Mouse (Mus musculus): ENCODE results near the gene Ggnbp2. TPM values are rescaled to one million over a fixed set of nuclear protein-coding genes. Genes with fewer than 3 reads are reported as not detected.
A peak's percentile ranks its signal among the peaks of the same experiment; 100 is the strongest.
"Not testable (repeated sequence)": the region's sequence is repeated elsewhere in the genome, so short reads cannot be mapped to it uniquely, and the experiment has no call there.

Ggnbp2 gene
- polyA plus RNA-seq, 1 experiment from 2014 or later, result 74.7 TPM

DNA sequence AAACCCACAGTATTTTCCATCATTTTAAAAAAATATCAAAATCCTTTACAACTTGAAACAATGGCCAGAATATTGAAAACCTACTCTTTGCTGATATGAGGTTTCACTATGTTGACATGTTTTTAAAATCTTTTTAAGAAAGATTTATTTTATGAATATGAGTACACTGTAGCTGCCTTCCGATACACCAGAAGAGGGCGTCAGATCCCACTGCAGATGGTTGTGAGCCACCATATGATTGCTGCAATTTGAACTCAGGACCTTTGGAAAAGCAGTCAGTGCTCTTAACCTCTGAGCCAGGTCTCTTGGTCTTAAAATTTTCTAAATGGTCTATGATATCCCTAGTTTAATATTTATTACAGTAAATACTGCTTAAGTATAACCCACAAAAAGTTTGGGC lies 31.3 kb downstream of the Ggnbp2 start:
- no peak for ATAC-seq (ENCODE audit: low FRiP score, low TSS enrichment)
- 90% methylated on average over 2 of the region's 2 CpGs for WGBS
- Histone ChIP-seq H3K27ac (ENCODE audit: low read depth, low read length) (no peak overlapping the region), H3K27me3 (ENCODE audit: control insufficient read depth, insufficient read depth, low read length) (no peaks in the 10 kb centered on the region), H3K4me1 (ENCODE audit: control insufficient read depth, insufficient read depth, low read length) (no peaks in the 10 kb centered on the region), H3K4me3 (ENCODE audit: low read length) (no peak overlapping the region), H3K36me3 (ENCODE audit: control insufficient read depth, insufficient read depth, low read length) (peaks cover 68% of the 10 kb centered on the region), H3K4me2 (replicated peaks; ENCODE audit: low read depth, low read length) (no peak overlapping the region), H3K9me3 (ENCODE audit: control insufficient read depth, low read length) (no peaks in the 10 kb centered on the region), H3K9ac (ENCODE audit: low read depth, low read length) (no peak overlapping the region)

DNA sequence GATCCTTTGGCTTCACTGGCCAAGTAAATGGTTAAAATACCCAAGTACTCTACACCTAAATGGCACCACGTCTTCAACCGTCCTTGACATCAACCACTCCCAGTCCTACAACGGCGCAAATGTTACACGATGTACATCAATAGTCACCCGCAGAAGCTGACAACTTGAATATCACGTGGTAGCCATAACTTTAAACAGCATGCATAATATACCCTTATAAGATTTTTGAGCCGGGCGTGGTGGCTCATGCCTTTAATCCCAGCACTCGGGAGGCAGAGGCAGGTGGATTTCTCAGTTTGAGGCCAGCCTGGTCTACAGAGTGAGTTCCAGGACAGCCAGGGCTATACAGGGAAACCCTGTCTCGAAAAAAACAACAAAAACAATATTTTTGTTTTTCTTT lies 41.1 kb downstream of the Ggnbp2 start:
- Histone ChIP-seq H3K36me3 (ENCODE audit: control insufficient read depth, insufficient read depth, low read length) (peaks cover 31% of the 10 kb centered on the region), H3K9ac (ENCODE audit: low read depth, low read length) (peak overlapping the region; percentile 81; the same call in 1 of the 2 replicates), H3K4me3 (ENCODE audit: low read length) (peak overlapping the region; percentile 83), H3K4me2 (replicated peaks; ENCODE audit: low read depth, low read length) (peak overlapping the region; percentile 95), H3K27ac (ENCODE audit: low read depth, low read length) (peak overlapping the region; percentile 82)
- not testable (repeated sequence) for H3K27me3 ChIP-seq (ENCODE audit: control insufficient read depth, insufficient read depth, low read length); ATAC-seq (ENCODE audit: low FRiP score, low TSS enrichment); H3K4me1 ChIP-seq (ENCODE audit: control insufficient read depth, insufficient read depth, low read length); H3K9me3 ChIP-seq (ENCODE audit: control insufficient read depth, low read length)
- 76% methylated on average over 11 of the region's 11 CpGs for WGBS

DNA sequence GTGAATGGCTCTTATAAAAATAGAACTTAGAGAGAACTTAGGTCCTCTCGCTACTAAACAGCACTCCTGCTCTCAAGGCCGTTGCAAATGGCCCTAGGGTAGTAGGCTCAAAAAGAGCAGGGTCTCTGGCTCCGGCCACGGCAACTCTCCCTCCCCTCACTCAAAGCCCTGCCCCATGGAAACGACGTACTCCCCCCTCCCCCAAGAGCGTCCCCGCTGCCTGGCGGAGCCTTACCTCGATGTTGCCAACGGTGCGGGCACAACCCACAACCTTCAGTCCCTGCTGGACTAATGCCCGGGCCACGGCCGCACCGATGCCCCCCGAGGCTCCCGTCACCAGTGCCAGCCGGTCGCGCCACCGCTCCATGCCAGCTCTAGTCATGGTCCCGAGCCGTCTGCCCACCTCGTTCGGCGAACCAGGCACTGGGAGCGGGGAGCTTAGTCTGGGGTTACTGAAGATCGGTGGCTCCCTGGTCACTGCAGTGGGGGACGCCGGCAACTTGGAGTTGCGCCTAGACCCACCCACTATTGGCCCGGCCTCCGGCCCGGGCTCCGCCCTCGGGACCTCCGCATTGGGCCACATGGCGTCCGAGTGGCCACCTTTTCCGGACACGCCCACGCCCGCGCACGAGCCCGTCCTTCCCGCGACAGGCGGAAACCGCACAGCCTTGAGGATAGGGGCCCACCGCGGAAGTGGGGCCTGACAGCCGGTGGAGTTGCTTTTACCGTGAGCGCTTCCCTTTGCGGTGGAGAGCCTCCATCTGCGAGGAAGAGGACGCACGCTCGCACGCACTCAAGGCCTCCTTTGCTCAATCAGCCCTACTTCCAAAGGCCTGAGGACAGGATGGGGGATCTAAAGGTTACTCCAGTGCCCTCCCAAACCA lies 41.9 kb downstream of the Ggnbp2 start, which contains the start of gene Dhrs11:
Gene Dhrs11 (minus strand): TSS at position 479 of the 884 bp plus-strand sequence.
- Histone ChIP-seq H3K4me3 (ENCODE audit: low read length) (peak within 1 kb of the TSS; percentile 83), H3K36me3 (ENCODE audit: control insufficient read depth, insufficient read depth, low read length) (peaks cover 24% of the 10 kb centered on the region), H3K27ac (ENCODE audit: low read depth, low read length) (peak within 1 kb of the TSS; percentile 82), H3K4me2 (replicated peaks; ENCODE audit: low read depth, low read length) (peak within 1 kb of the TSS; percentile 95), H3K27me3 (ENCODE audit: control insufficient read depth, insufficient read depth, low read length) (no peaks in the 10 kb centered on the region), H3K9ac (ENCODE audit: low read depth, low read length) (peak within 1 kb of the TSS; percentile 81), H3K9me3 (ENCODE audit: control insufficient read depth, low read length) (no peaks in the 10 kb centered on the region), H3K4me1 (ENCODE audit: control insufficient read depth, insufficient read depth, low read length) (0 out of 2 replicates have a peak, but pooled peaks cover 5% of the 10 kb centered on the region)
- WGBS, result under 1% methylated on average over 62 of the region's 62 CpGs
- ATAC-seq (ENCODE audit: low FRiP score, low TSS enrichment), result peak; percentile 97

DNA sequence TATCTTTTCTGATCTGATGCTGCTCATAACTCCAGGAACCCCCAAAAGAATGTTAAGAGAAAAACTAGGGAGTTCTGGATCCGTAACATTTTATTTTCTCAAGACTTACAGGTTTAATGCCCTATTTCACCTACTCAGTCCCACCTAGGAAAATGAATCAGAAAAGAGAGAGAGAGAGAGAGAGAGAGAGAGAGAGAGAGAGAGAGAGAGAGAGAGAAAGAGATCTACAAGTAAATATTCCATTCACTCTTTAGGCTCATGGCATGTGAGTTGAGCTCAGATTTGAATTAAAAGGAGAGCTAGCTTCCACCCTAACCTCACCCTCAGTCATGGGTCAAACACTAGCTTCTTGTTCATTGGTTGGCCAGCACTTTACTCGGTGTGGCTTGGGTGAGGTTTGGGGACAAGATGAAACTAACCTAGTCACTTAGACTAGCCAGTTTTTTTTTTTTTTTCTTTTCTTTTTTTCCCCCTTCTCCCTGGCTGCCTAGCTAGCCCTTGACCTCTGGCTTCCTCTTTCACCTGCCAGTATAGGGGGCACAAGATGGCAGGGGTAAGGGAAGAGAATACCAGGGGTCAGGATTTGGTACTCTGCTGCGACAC lies 42.6 kb downstream of the Ggnbp2 start:
- Histone ChIP-seq H3K9ac (ENCODE audit: low read depth, low read length) (peak overlapping the region; percentile 81; the same call in 1 of the 2 replicates), H3K36me3 (ENCODE audit: control insufficient read depth, insufficient read depth, low read length) (peaks cover 18% of the 10 kb centered on the region), H3K4me2 (replicated peaks; ENCODE audit: low read depth, low read length) (peak overlapping the region; percentile 95), H3K4me3 (ENCODE audit: low read length) (peak overlapping the region; percentile 83), H3K27ac (ENCODE audit: low read depth, low read length) (no peak overlapping the region), H3K4me1 (ENCODE audit: control insufficient read depth, insufficient read depth, low read length) (0 out of 2 replicates have a peak, but pooled peaks cover 5% of the 10 kb centered on the region), H3K27me3 (ENCODE audit: control insufficient read depth, insufficient read depth, low read length) (no peaks in the 10 kb centered on the region), H3K9me3 (ENCODE audit: control insufficient read depth, low read length) (no peaks in the 10 kb centered on the region)
- 43% methylated on average over 3 of the region's 3 CpGs for WGBS
- no peak for ATAC-seq (ENCODE audit: low FRiP score, low TSS enrichment)

DNA sequence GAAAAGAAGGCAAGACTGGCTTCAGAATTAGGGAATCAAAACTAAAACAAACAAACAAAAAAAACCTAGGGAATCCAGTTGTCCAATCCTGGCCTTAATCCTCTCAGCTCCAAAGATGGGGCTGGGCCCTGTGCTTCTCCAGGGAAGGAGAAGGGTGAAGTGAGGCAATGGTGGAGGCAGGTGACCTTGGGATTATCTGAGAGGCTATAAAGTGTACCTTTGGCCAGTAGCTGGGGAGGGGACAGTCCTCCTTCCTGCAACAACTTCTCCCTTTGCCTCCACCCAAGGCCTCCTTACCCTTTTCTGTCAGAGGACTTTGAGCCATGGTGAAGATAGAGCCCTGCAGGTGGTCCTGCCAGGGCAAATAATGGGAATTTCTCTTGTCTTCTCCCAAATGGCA lies 43.1 kb downstream of the Ggnbp2 start:
- Histone ChIP-seq H3K9me3 (ENCODE audit: control insufficient read depth, low read length) (no peaks in the 10 kb centered on the region), H3K27ac (ENCODE audit: low read depth, low read length) (no peak overlapping the region), H3K9ac (ENCODE audit: low read depth, low read length) (no peak overlapping the region), H3K4me1 (ENCODE audit: control insufficient read depth, insufficient read depth, low read length) (0 out of 2 replicates have a peak, but pooled peaks cover 5% of the 10 kb centered on the region), H3K4me3 (ENCODE audit: low read length) (no peak overlapping the region), H3K27me3 (ENCODE audit: control insufficient read depth, insufficient read depth, low read length) (no peaks in the 10 kb centered on the region), H3K4me2 (replicated peaks; ENCODE audit: low read depth, low read length) (no peak overlapping the region), H3K36me3 (ENCODE audit: control insufficient read depth, insufficient read depth, low read length) (peaks cover 13% of the 10 kb centered on the region)
- no peak for ATAC-seq (ENCODE audit: low FRiP score, low TSS enrichment)

DNA sequence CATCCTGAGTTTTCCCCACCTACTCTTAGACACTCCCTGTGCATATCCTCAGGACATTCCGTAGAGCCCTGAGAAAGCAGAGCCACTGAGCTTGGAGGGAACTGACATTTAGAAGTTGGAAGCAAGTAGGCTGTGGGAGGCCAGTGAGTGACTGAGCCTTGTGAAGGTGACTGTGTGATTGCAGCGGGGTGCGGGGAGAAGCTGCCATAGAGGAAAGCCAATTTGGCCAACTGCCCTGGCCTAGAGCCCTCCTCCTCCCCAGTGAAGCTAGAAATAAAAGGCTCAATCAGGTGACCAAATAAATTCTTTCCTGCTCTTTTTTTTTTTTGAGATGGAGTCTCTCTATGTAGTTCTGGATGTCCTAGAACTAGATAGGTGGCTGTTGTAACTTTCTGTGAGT lies 44.4 kb downstream of the Ggnbp2 start:
- H3K4me3 ChIP-seq (ENCODE audit: low read length), result no peak overlapping the region
- H3K36me3 ChIP-seq (ENCODE audit: control insufficient read depth, insufficient read depth, low read length), result 0 out of 2 replicates have a peak, but pooled peaks cover 4% of the 10 kb centered on the region
- ATAC-seq (ENCODE audit: low FRiP score, low TSS enrichment), result no peak
- H3K9ac ChIP-seq (ENCODE audit: low read depth, low read length), result no peak overlapping the region
- no peaks in the 10 kb centered on the region for H3K27me3 ChIP-seq (ENCODE audit: control insufficient read depth, insufficient read depth, low read length)
- no peak overlapping the region for H3K27ac ChIP-seq (ENCODE audit: low read depth, low read length)
- 0 out of 2 replicates have a peak, but pooled peaks cover 5% of the 10 kb centered on the region for H3K4me1 ChIP-seq (ENCODE audit: control insufficient read depth, insufficient read depth, low read length)
- WGBS, result 54% methylated on average over 3 of the region's 3 CpGs
- H3K9me3 ChIP-seq (ENCODE audit: control insufficient read depth, low read length), result no peaks in the 10 kb centered on the region
- no peak overlapping the region for H3K4me2 ChIP-seq (replicated peaks; ENCODE audit: low read depth, low read length)

DNA sequence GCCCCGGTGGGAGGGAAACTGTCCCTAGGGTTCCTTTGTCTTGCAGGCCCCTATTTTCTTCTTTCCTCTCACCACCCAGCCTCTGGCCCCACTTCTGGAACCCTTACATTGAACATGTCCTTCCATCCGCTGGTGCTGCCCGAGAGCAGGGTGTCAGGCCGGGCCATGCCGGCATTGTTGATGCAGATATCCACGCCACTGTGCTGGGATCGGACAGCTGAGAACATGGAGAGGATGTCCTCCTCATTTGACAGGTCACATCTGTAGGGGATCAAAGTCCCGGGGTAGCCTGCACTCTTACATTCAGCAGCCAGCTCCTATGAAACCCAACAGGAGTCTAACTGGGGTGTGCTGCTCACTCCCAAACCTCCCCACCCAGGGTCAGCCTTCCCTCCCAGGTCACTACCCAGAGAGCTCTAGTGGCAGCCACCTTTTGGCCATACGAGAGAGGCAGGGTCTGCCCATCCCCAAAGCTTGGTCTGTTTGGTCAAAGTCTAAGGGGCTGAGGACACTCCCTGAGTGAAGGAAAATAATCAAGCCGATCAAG lies 45.3 kb downstream of the Ggnbp2 start:
- Histone ChIP-seq H3K4me1 (ENCODE audit: control insufficient read depth, insufficient read depth, low read length) (0 out of 2 replicates have a peak, but pooled peaks cover 5% of the 10 kb centered on the region), H3K36me3 (ENCODE audit: control insufficient read depth, insufficient read depth, low read length) (no peaks in the 10 kb centered on the region), H3K27me3 (ENCODE audit: control insufficient read depth, insufficient read depth, low read length) (no peaks in the 10 kb centered on the region), H3K4me3 (ENCODE audit: low read length) (no peak overlapping the region), H3K9ac (ENCODE audit: low read depth, low read length) (no peak overlapping the region), H3K27ac (ENCODE audit: low read depth, low read length) (no peak overlapping the region), H3K9me3 (ENCODE audit: control insufficient read depth, low read length) (no peaks in the 10 kb centered on the region), H3K4me2 (replicated peaks; ENCODE audit: low read depth, low read length) (no peak overlapping the region)
- no peak for ATAC-seq (ENCODE audit: low FRiP score, low TSS enrichment)
- WGBS, result 78% methylated on average over 10 of the region's 10 CpGs

DNA sequence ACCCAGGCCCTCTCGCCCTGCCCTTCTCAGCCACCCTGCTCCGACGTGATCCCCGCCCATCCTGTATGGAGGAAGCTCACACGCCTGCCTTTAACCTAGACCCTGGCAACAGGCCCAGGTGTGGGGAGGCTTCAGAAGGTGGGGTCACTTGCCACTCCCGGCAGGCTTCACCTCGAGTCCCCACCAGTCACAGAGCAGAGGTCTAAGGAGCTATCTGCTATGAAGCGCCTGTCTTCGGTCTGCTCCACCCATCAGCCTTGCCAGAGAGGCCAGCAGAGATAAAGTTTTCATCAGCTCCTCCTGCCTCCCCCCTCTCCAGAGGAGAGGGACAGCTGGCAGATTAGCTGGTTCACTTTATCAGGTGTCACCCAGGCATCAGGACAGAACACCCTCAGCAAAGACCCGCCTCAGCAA lies 47.1 kb downstream of the Ggnbp2 start:
- ATAC-seq (ENCODE audit: low FRiP score, low TSS enrichment), result no peak
- 68% methylated on average over 10 of the region's 10 CpGs for WGBS
- H3K27ac ChIP-seq (ENCODE audit: low read depth, low read length), result no peak overlapping the region

More for the DNA sequence above, 47.1 kb downstream of the Ggnbp2 start:
- Histone ChIP-seq H3K4me2 (replicated peaks; ENCODE audit: low read depth, low read length) (no peak overlapping the region), H3K9ac (ENCODE audit: low read depth, low read length) (no peak overlapping the region), H3K9me3 (ENCODE audit: control insufficient read depth, low read length) (no peaks in the 10 kb centered on the region), H3K27me3 (ENCODE audit: control insufficient read depth, insufficient read depth, low read length) (no peaks in the 10 kb centered on the region), H3K4me1 (ENCODE audit: control insufficient read depth, insufficient read depth, low read length) (0 out of 2 replicates have a peak, but pooled peaks cover 5% of the 10 kb centered on the region), H3K36me3 (ENCODE audit: control insufficient read depth, insufficient read depth, low read length) (no peaks in the 10 kb centered on the region), H3K4me3 (ENCODE audit: low read length) (no peak overlapping the region)

Data from kidney, embryonic 14.5 days (tissue).